Comparison of ENCODE assay signal across 8 mouse cellular contexts in the genomic region with DNA sequence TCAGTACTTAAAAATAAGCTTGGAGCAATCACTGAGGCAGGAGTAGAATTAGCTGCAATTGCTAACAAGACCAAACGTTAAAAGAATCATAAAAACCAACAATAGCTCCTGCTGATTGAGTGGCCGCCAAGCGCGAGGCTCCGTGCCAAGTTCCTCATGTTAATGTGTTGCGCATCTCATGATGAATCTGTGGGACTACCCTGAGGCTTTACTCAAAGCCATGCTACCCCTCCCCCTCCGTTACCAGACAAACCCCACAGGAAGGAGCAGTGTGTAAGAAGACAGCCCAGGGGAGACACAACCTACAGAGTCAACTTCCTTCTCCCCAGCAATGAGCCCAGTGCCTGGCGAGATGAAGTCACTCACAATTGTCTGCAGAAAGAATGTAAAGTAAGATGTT. TPM values are rescaled to one million over a fixed set of nuclear protein-coding genes. Genes with fewer than 3 reads are reported as not detected.
DNase-seq lines count a peak whose midpoint lies in the region; ATAC-seq lines count a peak whose summit lies in the region.

No protein-coding gene starts in this region.

- no peaks in the 10 kb centered on the region for H3K36me3 ChIP-seq in liver, embryonic 11.5 days (ENCODE audit: control insufficient read depth, insufficient read depth, low read length)

- H3K9me3 ChIP-seq in liver, embryonic 11.5 days (ENCODE audit: control insufficient read depth, low read length): no peaks in the 10 kb centered on the region

- intact Hi-C loops in heart, postnatal 10 days (cut with DNase I): no loop called here
- intact Hi-C loops in left cerebral cortex, postnatal 4 days (cut with DNase I): no loop called here

- no peak overlapping the region for H3K4me3 ChIP-seq in liver, embryonic 11.5 days (ENCODE audit: low read depth, low read length)

- H3K27ac ChIP-seq in liver, embryonic 11.5 days (ENCODE audit: low read depth, low read length): no peak overlapping the region

- ATAC-seq in liver, embryonic 11.5 days (replicated peaks; ENCODE audit: low FRiP score): no peak

- 71% methylated on average over 8 of the region's 8 CpGs for WGBS in liver, embryonic 11.5 days

- no peak overlapping the region for H3K9ac ChIP-seq in liver, embryonic 11.5 days (ENCODE audit: low read depth, low read length)

- H3K27me3 ChIP-seq in liver, embryonic 11.5 days (replicated peaks; ENCODE audit: control insufficient read depth, insufficient read depth, low read length): no peaks in the 10 kb centered on the region

- no peaks in the 10 kb centered on the region for H3K4me1 ChIP-seq in liver, embryonic 11.5 days (replicated peaks; ENCODE audit: control insufficient read depth, insufficient read depth, low read length)

- peak; percentile 19 for DNase-seq in adrenal gland, postnatal 14 days
- DNase-seq in adrenal gland, adult 2 months: no peak
- DNase-seq in liver: peak; percentile 13
- DNase-seq in liver, embryonic 11.5 days (ENCODE audit: low spot score): no peak
- DNase-seq in heart, postnatal 10 days: peak; percentile 39 to 42
- DNase-seq in left cerebral cortex, postnatal 4 days: peak; percentile 62
- no peak for DNase-seq in urinary bladder, postnatal 14 days (ENCODE audit: low spot score)
- no peak for DNase-seq in natural killer cell, adult 2 months (ENCODE audit: low spot score in 2 of 2)

- no peak overlapping the region for H3K4me2 ChIP-seq in liver, embryonic 11.5 days

RNA-seq across cellular contexts. Expression of a gene that starts 41.5 kb away (rescaled TPM):
- 5.7 and 13.3 TPM in 2 replicates for total RNA-seq in adrenal gland, postnatal 14 days (2021)
- total RNA-seq in adrenal gland, adult 2 months (2021): 1 to 10 TPM; 5.0 to 5.4 TPM
- polyA plus RNA-seq in adrenal gland, adult 2 months (2012; rRNA removed): 1.4 TPM in 2 replicates
- 0.05 and 0.55 TPM in 2 replicates for polyA plus RNA-seq in liver, embryonic 11.5 days (2014; fragmentation: Nextera tagmentation; extraction: Ambion mirVana)
- 1 to 10 TPM; 2.3 to 3.8 TPM for total RNA-seq in heart, postnatal 10 days (2021)
- total RNA-seq in left cerebral cortex, postnatal 4 days (2021): 10 to 100 TPM; 24.7 to 25.2 TPM

Comparison
In these comparisons a context has a peak if more than half of its experiments do, and no peak if none do; other contexts are left out.
1. DNase-seq: peak in adrenal gland, postnatal 14 days (single experiment), liver (single experiment), heart, postnatal 10 days (2 of 2) and left cerebral cortex, postnatal 4 days (single experiment); none in adrenal gland, adult 2 months (single experiment), liver, embryonic 11.5 days (single experiment), urinary bladder, postnatal 14 days (single experiment) and natural killer cell, adult 2 months (0 of 2).